7 mouse cellular contexts compared by ENCODE assay signal in the genomic region with DNA sequence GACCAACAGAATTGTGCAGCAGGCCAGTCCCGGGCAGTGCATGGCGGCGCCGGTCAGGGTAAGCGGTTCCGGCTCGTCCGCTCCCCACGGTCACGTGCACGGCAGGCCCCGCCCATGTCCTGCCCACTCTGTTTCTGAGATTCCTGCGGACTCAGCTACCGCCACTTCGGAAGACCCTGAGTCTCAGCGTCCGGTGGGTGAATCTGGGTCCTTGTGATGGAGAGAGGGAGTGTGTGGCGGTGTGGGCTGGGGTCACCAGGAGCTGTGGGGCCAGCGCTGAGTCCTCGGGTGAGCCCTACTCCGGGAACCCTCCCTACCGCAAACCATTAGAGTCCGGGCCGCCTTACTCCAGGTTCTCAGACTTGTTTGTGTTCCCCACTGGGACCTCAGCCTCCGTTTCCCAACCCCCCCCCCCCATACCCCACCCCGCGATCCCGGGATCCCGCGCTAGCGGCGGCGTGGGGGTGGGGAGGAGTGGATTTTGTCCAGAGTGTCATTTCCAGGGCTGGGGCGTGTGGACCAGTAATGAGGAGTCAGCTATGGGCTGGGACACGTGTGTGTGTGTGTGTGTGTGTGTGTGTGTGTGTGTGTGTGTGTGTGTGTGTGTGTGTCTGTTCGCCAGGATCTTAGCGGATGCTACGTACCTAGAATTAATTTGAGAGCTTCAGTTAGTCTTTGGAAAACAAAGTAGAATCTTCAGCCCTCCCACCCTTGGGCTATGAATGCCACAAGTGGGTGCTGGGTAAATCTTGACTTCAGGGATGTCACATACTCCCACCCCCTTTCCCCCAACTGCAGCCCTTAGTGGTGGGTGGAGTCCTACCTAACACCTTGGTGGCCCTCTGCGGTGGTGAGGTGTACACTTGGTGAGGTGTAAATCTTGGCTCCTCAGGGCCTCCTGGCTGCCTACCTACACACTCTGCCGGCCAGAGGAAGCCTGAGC. TPM values are rescaled to one million over a fixed set of nuclear protein-coding genes. Genes with fewer than 3 reads are reported as not detected.
A peak's percentile ranks its signal among the peaks of the same experiment; 100 is the strongest.
DNase-seq lines count a peak whose midpoint lies in the region; ATAC-seq lines count a peak whose summit lies in the region.

Gene Sgsh (minus strand): TSS at position 94 of the 943 bp plus-strand sequence.
Gene Slc26a11 (plus strand): TSS at position 115 of the 943 bp plus-strand sequence.

- H3K9ac ChIP-seq in embryonic facial prominence, embryonic 12.5 days: peak within 1 kb of the TSS; percentile 78
- peak within 1 kb of the TSS; percentile 77 for H3K9ac ChIP-seq in midbrain, embryonic 12.5 days (replicated peaks)

- no peaks in the 10 kb centered on the region for H3K9me3 ChIP-seq in embryonic facial prominence, embryonic 12.5 days
- no peaks in the 10 kb centered on the region for H3K9me3 ChIP-seq in limb, embryonic 10.5 days (replicated peaks)
- H3K9me3 ChIP-seq in midbrain, embryonic 12.5 days: no peaks in the 10 kb centered on the region

- 3% methylated on average over 37 of the region's 40 CpGs for WGBS in embryonic facial prominence, embryonic 12.5 days
- under 1% methylated on average over 40 of the region's 40 CpGs for WGBS in limb, embryonic 10.5 days
- WGBS in midbrain, embryonic 12.5 days: 3% methylated on average over 35 of the region's 40 CpGs

- 0 out of 2 replicates have a peak, but pooled peaks cover 6% of the 10 kb centered on the region for H3K27me3 ChIP-seq in embryonic facial prominence, embryonic 12.5 days
- H3K27me3 ChIP-seq in limb, embryonic 10.5 days (ENCODE audit: low read depth, poor library complexity, severe bottlenecking): 0 out of 2 replicates have a peak, but pooled peaks cover 14% of the 10 kb centered on the region
- no peaks in the 10 kb centered on the region for H3K27me3 ChIP-seq in midbrain, embryonic 12.5 days

- peak within 1 kb of the TSS; percentile 67 for H3K4me3 ChIP-seq in embryonic facial prominence, embryonic 12.5 days
- H3K4me3 ChIP-seq in limb, embryonic 10.5 days: peak within 1 kb of the TSS; percentile 85
- peak within 1 kb of the TSS; percentile 70 for H3K4me3 ChIP-seq in midbrain, embryonic 12.5 days

- peaks cover 18% of the 10 kb centered on the region for H3K4me1 ChIP-seq in embryonic facial prominence, embryonic 12.5 days
- peaks cover 31% of the 10 kb centered on the region for H3K4me1 ChIP-seq in limb, embryonic 10.5 days
- peaks cover 17% of the 10 kb centered on the region for H3K4me1 ChIP-seq in midbrain, embryonic 12.5 days

- H3K27ac ChIP-seq in embryonic facial prominence, embryonic 12.5 days: peak within 1 kb of the TSS; percentile 74
- peak within 1 kb of the TSS; percentile 89 for H3K27ac ChIP-seq in limb, embryonic 10.5 days
- H3K27ac ChIP-seq in midbrain, embryonic 12.5 days (replicated peaks): peak within 1 kb of the TSS; percentile 64

- peaks cover 5% of the 10 kb centered on the region; the same call in 1 of the 2 replicates for H3K36me3 ChIP-seq in embryonic facial prominence, embryonic 12.5 days
- peaks cover 27% of the 10 kb centered on the region for H3K36me3 ChIP-seq in limb, embryonic 10.5 days
- 0 out of 2 replicates have a peak, but pooled peaks cover 5% of the 10 kb centered on the region for H3K36me3 ChIP-seq in midbrain, embryonic 12.5 days

- peak; percentile 79; the same call in 1 of the 2 replicates for ATAC-seq in embryonic facial prominence, embryonic 12.5 days (ENCODE audit: insufficient number of reproducible peaks, insufficient read depth, low FRiP score, low TSS enrichment)
- ATAC-seq in midbrain, embryonic 12.5 days (ENCODE audit: low FRiP score, low read depth): peak; percentile 94

- peak within 1 kb of the TSS; percentile 80 for H3K4me2 ChIP-seq in embryonic facial prominence, embryonic 12.5 days (replicated peaks)
- H3K4me2 ChIP-seq in midbrain, embryonic 12.5 days (replicated peaks): peak within 1 kb of the TSS; percentile 95

- peak; percentile 97 to 98 for DNase-seq in adrenal gland, postnatal 36 days
- peak; percentile 99 for DNase-seq in heart, adult 11 months
- DNase-seq in kidney, adult 11 months: peak; percentile 85
- peak; percentile 93 for DNase-seq in limb, embryonic 10.5 days (ENCODE audit: low spot score)
- DNase-seq in skeletal muscle tissue, adult 2 months (ENCODE audit: low read depth, low spot score): peak; percentile 66

RNA-seq across cellular contexts. Expression of gene Sgsh, which starts in this region (rescaled TPM):
- total RNA-seq in adrenal gland, postnatal 36 days (2021): 10 to 100 TPM; 14.7 to 24.9 TPM
- polyA plus RNA-seq in embryonic facial prominence, embryonic 12.5 days (2016; fragmentation: Nextera tagmentation; extraction: Ambion mirVana): 5.9 and 6.2 TPM in 2 replicates
- polyA plus RNA-seq in limb, embryonic 10.5 days (2016; fragmentation: Nextera tagmentation; extraction: Ambion mirVana): 6.5 and 8.1 TPM in 2 replicates
- 4.6 and 6.5 TPM in 2 replicates for polyA plus RNA-seq in midbrain, embryonic 12.5 days (2016; fragmentation: Nextera tagmentation; extraction: Ambion mirVana)

RNA-seq across cellular contexts. Expression of gene Slc26a11, which starts in this region (rescaled TPM):
- total RNA-seq in adrenal gland, postnatal 36 days (2021): 1 to 10 TPM; 6.5 to 8.4 TPM
- polyA plus RNA-seq in embryonic facial prominence, embryonic 12.5 days (2016; fragmentation: Nextera tagmentation; extraction: Ambion mirVana): 10.0 and 12.3 TPM in 2 replicates
- 8.9 and 9.4 TPM in 2 replicates for polyA plus RNA-seq in limb, embryonic 10.5 days (2016; fragmentation: Nextera tagmentation; extraction: Ambion mirVana)
- polyA plus RNA-seq in midbrain, embryonic 12.5 days (2016; fragmentation: Nextera tagmentation; extraction: Ambion mirVana): 4.2 and 6.1 TPM in 2 replicates

Comparison
In these comparisons a context has a peak if more than half of its experiments do, and no peak if none do; other contexts are left out.
1. Peak in every context shown above with its lines: DNase-seq, ATAC-seq, H3K4me3 ChIP-seq and H3K27ac ChIP-seq.